Mouse (Mus musculus) gastrocnemius, adult 8-10 months (tissue): ENCODE results near the gene Kcnab1. TPM values are rescaled to one million over a fixed set of nuclear protein-coding genes. Genes with fewer than 3 reads are reported as not detected.

Experiments
- DNase-seq, 2 experiments: peaks; one replicate each; pipeline ENCODE4 v3.0.0; 2022; ENCODE audit warnings: low spot score in 2 of 2
- total RNA-seq, 4 experiments: library from RNA; stranded (reverse); gene quantifications; 2 replicates each; pipeline ENCODE4 v1.2.4; 2022

Gene Kcnab1
- total RNA-seq, 4 experiments from 2014 or later: 58.0 to 80.2 (median 67.9) TPM

DNA sequence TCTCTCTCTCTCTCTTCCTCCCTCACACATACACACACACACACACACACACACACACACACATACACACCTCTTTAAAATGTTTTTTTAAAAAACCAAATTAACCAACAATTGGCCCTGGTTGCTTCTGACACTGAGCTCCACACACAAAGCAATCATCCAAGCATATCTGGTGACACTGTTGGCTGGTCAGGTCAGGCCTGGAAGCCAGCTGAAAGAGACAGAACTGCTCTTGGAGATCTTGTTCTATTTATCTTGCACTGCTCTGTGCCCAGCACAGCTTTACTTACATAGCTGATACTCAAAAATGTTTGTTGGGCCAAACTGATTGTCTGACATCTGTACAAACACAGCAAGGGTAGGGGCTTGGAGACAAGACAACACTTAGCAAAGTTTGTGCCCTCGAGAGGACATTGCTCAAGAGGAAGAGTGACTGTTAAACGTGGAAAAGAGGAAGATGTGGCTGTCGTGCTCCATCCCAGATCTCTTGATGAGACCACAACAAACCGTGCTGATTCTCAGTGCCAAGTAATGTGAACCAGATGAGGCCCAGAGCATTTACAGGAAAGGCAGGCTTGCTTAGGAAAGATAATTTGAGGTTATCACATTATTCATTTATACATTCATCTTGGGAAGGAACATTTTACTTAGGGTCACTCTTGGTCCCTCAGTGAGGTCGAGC is 308.9 kb downstream of the Kcnab1 start:
- DNase-seq: no peak

DNA sequence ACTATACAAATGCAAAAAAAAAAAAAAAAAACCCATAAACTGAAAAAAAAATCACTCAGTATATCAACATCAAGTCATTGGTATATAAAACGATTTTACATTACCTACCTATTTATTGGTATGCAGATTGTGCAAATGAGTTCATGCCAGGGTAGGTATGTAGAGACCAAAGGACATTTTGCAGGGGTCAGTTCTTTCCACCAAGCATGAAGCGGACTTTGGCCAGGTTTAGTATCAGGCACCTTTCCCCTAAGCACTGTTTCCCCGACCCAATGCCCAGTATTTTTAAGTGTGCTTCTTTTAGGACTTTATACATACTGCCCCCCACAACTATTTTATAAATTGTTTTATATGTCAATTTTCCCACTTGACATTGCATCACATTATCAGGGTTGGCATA is 310.5 kb downstream of the Kcnab1 start:
- DNase-seq: no peak
